In the genomic region with DNA sequence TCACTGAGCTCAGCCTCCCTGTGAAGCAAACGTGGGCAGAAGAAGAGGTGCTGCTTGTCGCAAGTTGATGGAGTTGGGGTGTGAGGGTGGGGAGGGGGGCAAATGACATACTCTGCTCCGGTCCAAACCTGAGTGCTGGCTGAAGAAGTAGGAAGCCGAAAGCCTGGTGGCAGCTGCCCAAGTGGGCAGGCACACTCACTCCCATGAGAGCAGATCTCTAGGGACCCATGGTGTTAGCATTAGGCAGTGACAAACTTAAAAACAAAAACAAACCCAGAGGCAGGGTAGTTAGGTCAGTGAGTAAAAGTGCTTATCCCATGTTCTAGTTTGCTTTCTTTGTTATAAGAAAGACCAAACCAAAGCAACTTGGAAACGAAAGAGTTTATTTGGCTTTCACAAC, we compare ENCODE assay signal across 23 mouse cellular contexts.
DNase-seq lines count a peak whose midpoint lies in the region; ATAC-seq and TF ChIP-seq lines count a peak whose summit lies in the region.
"Had no signal": no experiment of that assay in that cellular context is flagged by ENCODE, and none has a peak within 500 bp of the region (broad histone marks: within the 10 kb centered on the region; RNA-seq: fewer than 3 reads in every experiment).

No protein-coding gene starts in this region.

- no peaks in the 10 kb centered on the region for H3K79me2 ChIP-seq in heart, adult 2 months (replicated peaks; ENCODE audit: control insufficient read depth, insufficient read depth, low read length)

- ATAC-seq in heart, embryonic 11.5 days (replicated peaks; ENCODE audit: insufficient number of reproducible peaks, low FRiP score, low TSS enrichment), result no peak
- ATAC-seq: CD4-positive, CD25-positive, alpha-beta regulatory T cell, adult 4 months; forebrain, embryonic 13.5 days; forebrain, embryonic 16.5 days; hindbrain, embryonic 16.5 days; intestine, embryonic 15.5 days had no signal

- no peak for TF ChIP-seq CTCF in heart, adult 2 months (IDR thresholded peaks at IDR 0.05)

- intact Hi-C loops in heart, adult 2 months (cut with DNase I), result no loop called here
- intact Hi-C loops in heart, postnatal 25 days (cut with DNase I), result no loop called here

- no peak overlapping the region for H3K4me2 ChIP-seq in heart, embryonic 11.5 days
- H3K4me2 ChIP-seq: forebrain, embryonic 13.5 days; hindbrain, embryonic 13.5 days; intestine, embryonic 15.5 days had no signal

- no peak overlapping the region for H3K4me3 ChIP-seq in heart, adult 2 months
- H3K4me3 ChIP-seq in heart, embryonic 11.5 days (ENCODE audit: low read depth, low read length), result no peak overlapping the region
- H3K4me3 ChIP-seq: forebrain, embryonic 10.5 days; forebrain, embryonic 13.5 days; heart, embryonic 10.5 days; hindbrain, embryonic 10.5 days; hindbrain, embryonic 13.5 days; intestine, embryonic 15.5 days had no signal

- H3K9ac ChIP-seq in heart, adult 2 months (ENCODE audit: low read depth, low read length), result no peak overlapping the region
- H3K9ac ChIP-seq in heart, embryonic 11.5 days (ENCODE audit: low read depth, low read length), result no peak overlapping the region
- H3K9ac ChIP-seq: forebrain, embryonic 13.5 days; hindbrain, embryonic 13.5 days; intestine, embryonic 15.5 days had no signal

- TF ChIP-seq EP300 in heart, adult 2 months (IDR thresholded peaks at IDR 0.05; ENCODE audit: insufficient read depth, low read depth, low read length), result no peak

- no peaks in the 10 kb centered on the region for H3K27me3 ChIP-seq in heart, adult 2 months (ENCODE audit: control insufficient read depth, insufficient read depth, low read length)
- no peaks in the 10 kb centered on the region for H3K27me3 ChIP-seq in heart, embryonic 11.5 days (ENCODE audit: control insufficient read depth, insufficient read depth, low read length)
- H3K27me3 ChIP-seq: forebrain, embryonic 13.5 days; hindbrain, embryonic 13.5 days; intestine, embryonic 15.5 days had no signal

- no peaks in the 10 kb centered on the region for H3K36me3 ChIP-seq in heart, adult 2 months (ENCODE audit: control insufficient read depth, insufficient read depth, low read length)
- no peaks in the 10 kb centered on the region for H3K36me3 ChIP-seq in heart, embryonic 11.5 days (ENCODE audit: control insufficient read depth, insufficient read depth, low read length)
- H3K36me3 ChIP-seq: hindbrain, embryonic 13.5 days; intestine, embryonic 15.5 days had no signal

- H3K27ac ChIP-seq in heart, adult 2 months, result peak overlapping the region; percentile 26
- no peak overlapping the region for H3K27ac ChIP-seq in heart, embryonic 11.5 days (ENCODE audit: low read depth, low read length)
- H3K27ac ChIP-seq: forebrain, embryonic 10.5 days; forebrain, embryonic 13.5 days; hindbrain, embryonic 10.5 days; hindbrain, embryonic 13.5 days; intestine, embryonic 15.5 days had no signal

- peaks cover 10% of the 10 kb centered on the region; the same call in 1 of the 2 replicates for H3K4me1 ChIP-seq in heart, adult 2 months (ENCODE audit: control insufficient read depth, insufficient read depth, low read length)
- H3K4me1 ChIP-seq in heart, embryonic 11.5 days (ENCODE audit: control insufficient read depth, insufficient read depth, low read length), result peaks cover 11% of the 10 kb centered on the region

- peak; percentile 37 for DNase-seq in adrenal gland, postnatal 25 days
- DNase-seq in adrenal gland, postnatal 4 days (ENCODE audit: low spot score in 2 of 2), result no peak
- DNase-seq in heart, adult 2 months, result no peak
- no peak for DNase-seq in heart, postnatal 25 days (ENCODE audit: low spot score)
- DNase-seq in heart, postnatal 4 days, result peak; percentile 44
- DNase-seq in adipocyte (ENCODE audit: low spot score) (peak; percentile 86), liver (no peak)
- DNase-seq: cerebellum, adult 2 months; cerebellum, postnatal 14 days; gastrocnemius, postnatal 10 days; gastrocnemius, postnatal 36 days; kidney, adult 11 months; kidney, adult 9 months had no signal

- H3K9me3 ChIP-seq in heart, embryonic 11.5 days (replicated peaks; ENCODE audit: control insufficient read depth, low read length), result no peaks in the 10 kb centered on the region
- H3K9me3 ChIP-seq: forebrain, embryonic 10.5 days; forebrain, embryonic 13.5 days; heart, embryonic 10.5 days; hindbrain, embryonic 10.5 days; hindbrain, embryonic 13.5 days; intestine, embryonic 15.5 days had no signal

- TF ChIP-seq POLR2A in heart, adult 2 months (IDR thresholded peaks at IDR 0.05; ENCODE audit: insufficient read depth, low read depth, low read length), result no peak

- WGBS in heart, adult 2 months, result 65% methylated on average over 5 of the region's 5 CpGs
- 80% methylated on average over 5 of the region's 5 CpGs for WGBS in heart, embryonic 11.5 days (ENCODE audit: insufficient replicate concordance)

Comparison
In these comparisons a context has a peak if more than half of its experiments do, and no peak if none do; other contexts are left out.
1. DNase-seq: peak in adrenal gland, postnatal 25 days (single experiment), heart, postnatal 4 days (single experiment) and adipocyte (single experiment); none in adrenal gland, postnatal 4 days (0 of 2), heart, adult 2 months (0 of 2), heart, postnatal 25 days (single experiment) and liver (single experiment).